Mouse (Mus musculus) cerebellum, adult 11-12 months (tissue): ENCODE results near the gene Wdfy3.
"Not testable (repeated sequence)": the region's sequence is repeated elsewhere in the genome, so short reads cannot be mapped to it uniquely, and the experiment has no call there.

ENCODE experiments used
- DNase-seq: peaks from one replicate; pipeline ENCODE4 v3.0.0; 2022

Gene Wdfy3

GRCm38 (mm10) chr5:102069767-102070413 is at the start of gene Wdfy3:
Gene Wdfy3 (minus strand): TSS chr5:102069921.
- DNase-seq, result peak; percentile 92

GRCm38 (mm10) chr5:102113009-102113408 is 43.3 kb upstream of the Wdfy3 start:
- DNase-seq, result no peak

- no peak for DNase-seq
Measured at GRCm38 (mm10) chr5:102112034-102112433, 42.3 kb upstream of the Wdfy3 start.

GRCm38 (mm10) chr5:102110031-102110430 is 40.3 kb upstream of the Wdfy3 start:
- DNase-seq, result no peak

GRCm38 (mm10) chr5:102105919-102106318 is 36.2 kb upstream of the Wdfy3 start:
- DNase-seq, result peak; percentile 52

- DNase-seq, result not testable (repeated sequence)
Measured at GRCm38 (mm10) chr5:102101815-102102214, 32.1 kb upstream of the Wdfy3 start.

GRCm38 (mm10) chr5:102100246-102101241 is 30.8 kb upstream of the Wdfy3 start:
- no peak for DNase-seq

GRCm38 (mm10) chr5:102095576-102095975 is 25.9 kb upstream of the Wdfy3 start:
- no peak for DNase-seq

- no peak for DNase-seq
Measured at GRCm38 (mm10) chr5:102090686-102091085, 21.0 kb upstream of the Wdfy3 start.

GRCm38 (mm10) chr5:102084737-102085705 is 15.3 kb upstream of the Wdfy3 start:
- no peak for DNase-seq

- DNase-seq, result peak; percentile 64
Measured at GRCm38 (mm10) chr5:102074086-102074485, 4.4 kb upstream of the Wdfy3 start.

- DNase-seq, result no peak
Measured at GRCm38 (mm10) chr5:102072057-102072456, 2.3 kb upstream of the Wdfy3 start.

- DNase-seq, result peak; percentile 41
Measured at GRCm38 (mm10) chr5:102071241-102071640, 1.5 kb upstream of the Wdfy3 start.

- DNase-seq, result peak; percentile 61
Measured at GRCm38 (mm10) chr5:102070788-102071187, 1.1 kb upstream of the Wdfy3 start.

- DNase-seq, result no peak
Measured at GRCm38 (mm10) chr5:102070414-102070768, 670 bp upstream of the Wdfy3 start.

- peak; percentile 74 for DNase-seq
Measured at GRCm38 (mm10) chr5:102069051-102069766, 512 bp downstream of the Wdfy3 start.

GRCm38 (mm10) chr5:102066458-102066857 is 3.3 kb downstream of the Wdfy3 start:
- DNase-seq, result no peak

GRCm38 (mm10) chr5:102063013-102063752 is 6.5 kb downstream of the Wdfy3 start:
- no peak for DNase-seq

GRCm38 (mm10) chr5:102061816-102062215 is 7.9 kb downstream of the Wdfy3 start:
- DNase-seq, result no peak

- DNase-seq, result peak; percentile 59
Measured at GRCm38 (mm10) chr5:102055946-102056345, 13.8 kb downstream of the Wdfy3 start.

GRCm38 (mm10) chr5:102055130-102055641 is 14.5 kb downstream of the Wdfy3 start:
- DNase-seq, result peak; percentile 65
